Mouse (Mus musculus): Measurements from ENCODE around the gene Gsdma. TPM values are rescaled to one million over a fixed set of nuclear protein-coding genes. Genes with fewer than 3 reads are reported as not detected.
"Not testable (repeated sequence)": the region's sequence is repeated elsewhere in the genome, so short reads cannot be mapped to it uniquely, and the experiment has no call there.

Gsdma gene
- 2.2 and 3.4 TPM in 2 replicates for polyA plus RNA-seq (2012; ENCODE audit: insufficient read depth, low replicate concordance)

- Histone ChIP-seq H3K9me3 (no peaks in the 10 kb centered on the region), H3K4me3 (replicated peaks) (peak within 1 kb of the TSS; percentile 2), H3K27me3 (replicated peaks) (peaks cover 45% of the 10 kb centered on the region), H3K36me3 (replicated peaks; ENCODE audit: low read length) (no peaks in the 10 kb centered on the region), H3K4me1 (peaks cover 57% of the 10 kb centered on the region)
- TF ChIP-seq FLI1 (IDR thresholded peaks at IDR 0.05; ENCODE audit: low read length) (no peak), GATA1 (IDR thresholded peaks at IDR 0.05; ENCODE audit: borderline replicate concordance, low read length) (no peak)
Measured at GRCm38 (mm10) chr11:98664091-98664490, at the start of gene Gsdma. Gene Gsdma (plus strand): TSS chr11:98664351.

- peaks cover 34% of the 10 kb centered on the region for H3K9me3 ChIP-seq
- no peaks in the 10 kb centered on the region for H3K4me1 ChIP-seq
- H3K36me3 ChIP-seq (replicated peaks; ENCODE audit: low read length), result no peaks in the 10 kb centered on the region
- no peak overlapping the region for H3K4me3 ChIP-seq (replicated peaks)
- TF ChIP-seq FLI1 (IDR thresholded peaks at IDR 0.05; ENCODE audit: low read length) (no peak), GATA1 (IDR thresholded peaks at IDR 0.05; ENCODE audit: borderline replicate concordance, low read length) (no peak)
- peaks cover 3% of the 10 kb centered on the region for H3K27me3 ChIP-seq (replicated peaks)
Measured at GRCm38 (mm10) chr11:98620791-98621190, 43.4 kb upstream of the Gsdma start.

GRCm38 (mm10) chr11:98623981-98624380 lies 40.2 kb upstream of the Gsdma start:
- not testable (repeated sequence) for H3K4me1 ChIP-seq; H3K4me3 ChIP-seq (replicated peaks); H3K36me3 ChIP-seq (replicated peaks; ENCODE audit: low read length); H3K27me3 ChIP-seq (replicated peaks)
- H3K9me3 ChIP-seq, result peaks cover 40% of the 10 kb centered on the region

GRCm38 (mm10) chr11:98624381-98624780 lies 39.8 kb upstream of the Gsdma start:
- H3K36me3 ChIP-seq (replicated peaks; ENCODE audit: low read length); H3K4me3 ChIP-seq (replicated peaks); H3K27me3 ChIP-seq (replicated peaks); H3K4me1 ChIP-seq: not testable (repeated sequence)
- peaks cover 40% of the 10 kb centered on the region for H3K9me3 ChIP-seq

GRCm38 (mm10) chr11:98625611-98626410 lies 38.3 kb upstream of the Gsdma start, which contains the start of the genes Gm12355 and Gsdma3:
Gene Gm12355 (minus strand): TSS chr11:98625661.
Gene Gsdma3 (plus strand): TSS chr11:98626360.
- H3K27me3 ChIP-seq (replicated peaks), result peaks cover 16% of the 10 kb centered on the region
- peaks cover 33% of the 10 kb centered on the region for H3K9me3 ChIP-seq
- TF ChIP-seq GATA1 (IDR thresholded peaks at IDR 0.05; ENCODE audit: borderline replicate concordance, low read length) (no peak), FLI1 (IDR thresholded peaks at IDR 0.05; ENCODE audit: low read length) (no peak)
- no peaks in the 10 kb centered on the region for H3K4me1 ChIP-seq
- no peaks in the 10 kb centered on the region for H3K36me3 ChIP-seq (replicated peaks; ENCODE audit: low read length)
- no peak within 1 kb of the TSS for H3K4me3 ChIP-seq (replicated peaks)

- Histone ChIP-seq H3K27me3 (replicated peaks) (peaks cover 33% of the 10 kb centered on the region), H3K4me3 (replicated peaks) (no peak overlapping the region), H3K4me1 (no peaks in the 10 kb centered on the region), H3K36me3 (replicated peaks; ENCODE audit: low read length) (no peaks in the 10 kb centered on the region), H3K9me3 (peaks cover 15% of the 10 kb centered on the region)
- no peak for TF ChIP-seq FLI1 (IDR thresholded peaks at IDR 0.05; ENCODE audit: low read length)
- no peak for TF ChIP-seq GATA1 (IDR thresholded peaks at IDR 0.05; ENCODE audit: borderline replicate concordance, low read length)
Measured at GRCm38 (mm10) chr11:98628706-98629105, 35.4 kb upstream of the Gsdma start.

GRCm38 (mm10) chr11:98630646-98631045 lies 33.5 kb upstream of the Gsdma start:
- no peaks in the 10 kb centered on the region for H3K36me3 ChIP-seq (replicated peaks; ENCODE audit: low read length)
- peaks cover 32% of the 10 kb centered on the region for H3K27me3 ChIP-seq (replicated peaks)
- TF ChIP-seq GATA1 (IDR thresholded peaks at IDR 0.05; ENCODE audit: borderline replicate concordance, low read length), result no peak
- TF ChIP-seq FLI1 (IDR thresholded peaks at IDR 0.05; ENCODE audit: low read length), result no peak
- H3K4me1 ChIP-seq, result peaks cover 3% of the 10 kb centered on the region; the same call in 1 of the 2 replicates
- H3K9me3 ChIP-seq, result peaks cover 7% of the 10 kb centered on the region
- no peak overlapping the region for H3K4me3 ChIP-seq (replicated peaks)

- H3K27me3 ChIP-seq (replicated peaks), result peaks cover 28% of the 10 kb centered on the region
- not testable (repeated sequence) for H3K4me3 ChIP-seq (replicated peaks); H3K4me1 ChIP-seq; H3K9me3 ChIP-seq; H3K36me3 ChIP-seq (replicated peaks; ENCODE audit: low read length)
Measured at GRCm38 (mm10) chr11:98635312-98635970, 28.7 kb upstream of the Gsdma start.

- H3K4me3 ChIP-seq (replicated peaks), result no peak overlapping the region
- H3K36me3 ChIP-seq (replicated peaks; ENCODE audit: low read length), result no peaks in the 10 kb centered on the region
- peaks cover 5% of the 10 kb centered on the region for H3K9me3 ChIP-seq
- H3K27me3 ChIP-seq (replicated peaks), result peaks cover 30% of the 10 kb centered on the region
- TF ChIP-seq GATA1 (IDR thresholded peaks at IDR 0.05; ENCODE audit: borderline replicate concordance, low read length), result no peak
- no peak for TF ChIP-seq FLI1 (IDR thresholded peaks at IDR 0.05; ENCODE audit: low read length)
- H3K4me1 ChIP-seq, result peaks cover 3% of the 10 kb centered on the region; the same call in 1 of the 2 replicates
Measured at GRCm38 (mm10) chr11:98637501-98637900, 26.6 kb upstream of the Gsdma start.

- Histone ChIP-seq H3K27me3 (replicated peaks) (peaks cover 27% of the 10 kb centered on the region), H3K36me3 (replicated peaks; ENCODE audit: low read length) (no peaks in the 10 kb centered on the region), H3K4me1 (peaks cover 3% of the 10 kb centered on the region; the same call in 1 of the 2 replicates), H3K9me3 (peaks cover 9% of the 10 kb centered on the region), H3K4me3 (replicated peaks) (no peak overlapping the region)
- TF ChIP-seq FLI1 (IDR thresholded peaks at IDR 0.05; ENCODE audit: low read length) (no peak), GATA1 (IDR thresholded peaks at IDR 0.05; ENCODE audit: borderline replicate concordance, low read length) (no peak)
Measured at GRCm38 (mm10) chr11:98640091-98640490, 24.1 kb upstream of the Gsdma start.

Measured in megakaryocyte, embryonic 14.5 days (primary cell).